Mouse (Mus musculus) cortical plate, adult 2 months (tissue): ENCODE data around the gene Synj2.

Experiments
- CTCF ChIP-seq: fragments of 200-500 bp; IDR thresholded peaks from 2 replicates; pipeline ENCODE4 v1.5.1; 2011; ENCODE audit warnings: mild to moderate bottlenecking, control low read depth, low read length; ENCODE audit not compliant: insufficient read depth; ENCODE audit errors: extremely low read depth
- POLR2A ChIP-seq: fragments of 200-500 bp; IDR thresholded peaks from 2 replicates; pipeline ENCODE4 v1.6.1; 2011; ENCODE audit warnings: mild to moderate bottlenecking, low read length, control low read depth; ENCODE audit not compliant: insufficient read depth; ENCODE audit errors: extremely low read depth

DNA sequence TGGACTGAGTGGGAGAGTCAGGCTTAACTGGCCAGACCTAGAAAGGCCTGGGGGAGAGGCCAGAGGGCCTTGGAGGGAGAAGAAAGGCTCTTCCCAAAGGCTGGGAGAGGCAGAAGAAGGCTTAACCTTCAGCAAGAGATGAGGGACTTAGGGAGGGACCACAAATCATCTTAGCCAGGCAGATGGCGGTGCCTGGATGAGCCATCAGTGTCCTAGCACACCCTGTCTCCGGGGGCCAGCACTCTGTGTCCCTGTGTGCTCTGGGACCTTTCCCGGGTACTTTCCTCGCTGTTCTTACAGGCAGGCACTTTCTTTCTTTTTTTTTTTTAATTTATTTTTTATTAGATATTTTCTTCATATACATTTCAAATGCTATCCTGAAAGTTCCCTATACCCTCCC lies 31.4 kb upstream of the Synj2 start:
- TF ChIP-seq POLR2A (no peak), CTCF (no peak)
